Mouse (Mus musculus): ENCODE results near the gene Gm21983.

DNA sequence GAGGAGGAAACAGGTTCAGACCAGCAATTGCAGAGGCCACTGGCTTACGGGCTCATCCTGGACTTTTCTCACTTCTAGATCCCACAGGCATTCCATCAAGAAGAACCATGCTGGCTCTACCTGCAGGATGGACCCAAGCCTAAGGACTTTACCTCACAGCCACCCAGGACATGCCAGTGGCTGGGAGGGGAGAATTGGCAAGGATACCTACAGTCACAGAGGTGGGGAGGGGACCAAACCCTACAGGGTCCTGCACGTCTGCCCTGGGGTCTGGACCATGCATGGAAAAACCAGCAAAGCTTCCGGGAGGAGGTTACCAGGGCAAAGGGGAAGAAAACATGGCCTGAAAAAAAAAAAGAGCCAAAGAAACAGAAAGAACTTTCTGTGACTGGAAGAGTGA lies 9.9 kb downstream of the Gm21983 start:
- TF ChIP-seq CTCF (IDR thresholded peaks at IDR 0.05; ENCODE audit: low read depth) (no peak), EP300 (IDR thresholded peaks at IDR 0.05; ENCODE audit: low read depth) (no peak)

Measured in heart, postnatal 0 days (tissue).